Mouse (Mus musculus) Muller cell, postnatal 12 days (primary cell): ENCODE results near the gene Junb.

Source experiments
- DNase-seq: peaks from one replicate; pipeline ENCODE4 v3.0.0-alpha.2; 2015; ENCODE audit errors: inconsistent ontology term

The Junb gene

GRCm38 (mm10) chr8:84973803-84974542, 4.5 kb downstream of the Junb start:
- peak; percentile 67 for DNase-seq

GRCm38 (mm10) chr8:84973079-84973478, 5.4 kb downstream of the Junb start:
- no peak for DNase-seq

- DNase-seq: no peak
Measured at GRCm38 (mm10) chr8:84970913-84971312, 7.6 kb downstream of the Junb start.

- no peak for DNase-seq
Measured at GRCm38 (mm10) chr8:84970135-84970790, 8.3 kb downstream of the Junb start.

GRCm38 (mm10) chr8:84969241-84970134, 9.0 kb downstream of the Junb start, which contains the start of the genes Gm49661, Prdx2 and Rnaseh2a:
Gene Gm49661 (minus strand): TSS chr8:84969433.
Gene Prdx2 (plus strand): TSS chr8:84969587.
Gene Rnaseh2a (minus strand): TSS chr8:84969767.
- peak; percentile 85 for DNase-seq

- DNase-seq: no peak
Measured at GRCm38 (mm10) chr8:84968650-84969049, 9.9 kb downstream of the Junb start.

GRCm38 (mm10) chr8:84967532-84968304, 10.8 kb downstream of the Junb start:
- no peak for DNase-seq

GRCm38 (mm10) chr8:84966603-84967002, 11.9 kb downstream of the Junb start:
- peak; percentile 45 for DNase-seq

GRCm38 (mm10) chr8:84965731-84966291, 12.7 kb downstream of the Junb start:
- DNase-seq: peak; percentile 95

- no peak for DNase-seq
Measured at GRCm38 (mm10) chr8:84963952-84964351, 14.6 kb downstream of the Junb start.

- DNase-seq: no peak
Measured at GRCm38 (mm10) chr8:84959811-84960210, 18.7 kb downstream of the Junb start.

- DNase-seq: peak; percentile 64
Measured at GRCm38 (mm10) chr8:84956768-84957167, 21.8 kb downstream of the Junb start.

GRCm38 (mm10) chr8:84952612-84953255, 25.8 kb downstream of the Junb start:
- DNase-seq: no peak

- DNase-seq: no peak
Measured at GRCm38 (mm10) chr8:84949753-84950152, 28.8 kb downstream of the Junb start.

- DNase-seq: peak; percentile 52
Measured at GRCm38 (mm10) chr8:84947241-84947545, 31.3 kb downstream of the Junb start.

- DNase-seq: no peak
Measured at GRCm38 (mm10) chr8:84946528-84947240, 31.8 kb downstream of the Junb start, which contains the start of gene Rtbdn. Gene Rtbdn (plus strand): TSS chr8:84946991.

- no peak for DNase-seq
Measured at GRCm38 (mm10) chr8:84945633-84946527, 32.6 kb downstream of the Junb start.

- DNase-seq: no peak
Measured at GRCm38 (mm10) chr8:84945235-84945632, 33.3 kb downstream of the Junb start.
